Mouse (Mus musculus) liver, postnatal 0 days (tissue): Measurements from ENCODE around the gene Plaur.

Source experiments
- CTCF ChIP-seq: sonication (generic); IDR thresholded peaks from 2 replicates; pipeline ENCODE4 v1.5.1; 2016; ENCODE audit warnings: antibody characterized with exemption, low read depth
- EP300 ChIP-seq: IDR thresholded peaks from 2 replicates; pipeline ENCODE4 v1.6.1; 2016; ENCODE audit warnings: antibody characterized with exemption, low read depth, mild to moderate bottlenecking

DNA sequence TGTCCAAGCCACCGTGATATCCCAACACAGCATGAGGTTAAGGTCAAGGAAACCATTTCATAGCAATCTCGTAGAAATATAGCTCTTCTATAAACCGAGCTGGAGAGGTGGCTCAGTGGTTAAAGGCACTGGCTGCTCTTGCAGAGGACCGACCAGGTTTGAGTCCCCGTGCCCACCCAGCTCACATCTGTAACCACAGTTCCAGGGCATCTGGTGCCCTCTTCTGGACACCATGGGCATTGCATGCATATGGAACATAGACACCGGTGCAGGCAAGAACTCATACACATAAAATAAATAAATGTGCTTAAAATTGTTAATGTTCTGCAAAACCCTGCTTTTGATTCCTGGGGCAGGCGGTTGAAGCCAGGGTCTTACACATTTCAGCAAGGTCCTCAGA, 10.7 kb downstream of the Plaur start:
- TF ChIP-seq CTCF, result peak; percentile 83
- no peak for TF ChIP-seq EP300
